Mouse (Mus musculus): ENCODE measurements around the gene Med27.

GRCm38 (mm10) chr2:29358696-29359375, 12.2 kb downstream of the Med27 start:
- TF ChIP-seq CTCF (IDR thresholded peaks at IDR 0.05; ENCODE audit: low read depth, low read length) (no peak), POLR2A (IDR thresholded peaks at IDR 0.05; ENCODE audit: insufficient read depth, low read length) (no peak), EP300 (IDR thresholded peaks at IDR 0.05; ENCODE audit: insufficient read depth, low read depth, low read length) (no peak)
